Mouse (Mus musculus) cortical plate, adult 2 months (tissue): ENCODE results near the gene Slc15a3.

Experiments used
- CTCF ChIP-seq: fragments of 200-500 bp; IDR thresholded peaks from 2 replicates; pipeline ENCODE4 v1.5.1; 2011; ENCODE audit warnings: mild to moderate bottlenecking, control low read depth, low read length; ENCODE audit not compliant: insufficient read depth; ENCODE audit errors: extremely low read depth
- POLR2A ChIP-seq: fragments of 200-500 bp; IDR thresholded peaks from 2 replicates; pipeline ENCODE4 v1.6.1; 2011; ENCODE audit warnings: mild to moderate bottlenecking, low read length, control low read depth; ENCODE audit not compliant: insufficient read depth; ENCODE audit errors: extremely low read depth

DNA sequence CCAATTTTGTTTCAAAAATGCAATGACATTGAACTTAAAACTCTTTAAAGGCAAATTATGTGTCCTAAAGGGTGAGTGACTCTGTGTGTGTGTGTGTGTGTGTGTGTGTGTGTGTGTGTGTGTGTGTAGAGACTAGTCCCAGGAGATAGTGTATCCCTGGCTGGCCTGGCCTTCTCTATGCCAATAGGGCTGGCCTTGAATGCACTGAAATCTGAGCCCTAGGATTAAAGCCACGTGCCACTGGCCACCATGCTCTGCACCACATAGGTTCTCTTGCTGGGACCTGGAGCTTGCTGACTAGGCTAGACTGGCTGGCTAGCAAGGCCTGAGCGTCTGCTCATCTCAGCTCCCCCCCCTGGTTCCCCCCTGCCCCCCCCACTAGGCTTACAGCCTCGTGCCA lies 46.5 kb upstream of the Slc15a3 start:
- TF ChIP-seq POLR2A: no peak
- TF ChIP-seq CTCF: no peak
